Mouse (Mus musculus) midbrain, embryonic 14.5 days (tissue): ENCODE results near the gene Klhl22. TPM values are rescaled to one million over a fixed set of nuclear protein-coding genes. Genes with fewer than 3 reads are reported as not detected.

Experiments used
- ATAC-seq: fragments of 200-750 bp; cut with Nextera tagmentation; 2 replicates; pipeline ENCODE4 v1.8.0; 2017; ENCODE audit warnings: moderate number of reproducible peaks, moderate library complexity; ENCODE audit not compliant: low FRiP score, low TSS enrichment
- DNase-seq: peaks from one replicate; pipeline ENCODE4 v3.0.0-alpha.2; 2015
- H3K27ac ChIP-seq: fragments of 300-500 bp; sonication (generic); replicated peaks from 2 replicates; pipeline ENCODE4 v1.5.1; 2014; ENCODE audit warnings: mild to moderate bottlenecking, low read depth, low read length, moderate library complexity
- H3K27me3 ChIP-seq: fragments of 300-500 bp; sonication (generic); 2 replicates; pipeline ENCODE4 v1.6.1; 2014; ENCODE audit warnings: low read length, control low read depth, mixed read lengths; ENCODE audit not compliant: control insufficient read depth, insufficient read depth
- H3K36me3 ChIP-seq: fragments of 300-500 bp; sonication (generic); 2 replicates; pipeline ENCODE4 v1.6.1; 2014; ENCODE audit warnings: low read length, control low read depth; ENCODE audit not compliant: control insufficient read depth, insufficient read depth
- H3K4me1 ChIP-seq: fragments of 300-500 bp; sonication (generic); 2 replicates; pipeline ENCODE4 v1.6.1; 2014; ENCODE audit warnings: mild to moderate bottlenecking, antibody characterized with exemption, low read length, control low read depth; ENCODE audit not compliant: control insufficient read depth, insufficient read depth
- H3K4me2 ChIP-seq: fragments of 300-500 bp; sonication (generic); 2 replicates; pipeline ENCODE4 v1.6.1; 2014; ENCODE audit warnings: mild to moderate bottlenecking, low read length, moderate library complexity
- H3K4me3 ChIP-seq: fragments of 300-500 bp; sonication (generic); replicated peaks from 2 replicates; pipeline ENCODE4 v1.5.1; 2014; ENCODE audit warnings: low read depth, low read length
- H3K9ac ChIP-seq: fragments of 300-500 bp; sonication (generic); replicated peaks from 2 replicates; pipeline ENCODE4 v1.6.1; 2014; ENCODE audit warnings: mild to moderate bottlenecking, low read length, moderate library complexity
- H3K9me3 ChIP-seq: fragments of 300-500 bp; sonication (generic); 2 replicates; pipeline ENCODE4 v1.6.1; 2016; ENCODE audit warnings: low read length, control low read depth, mixed read lengths; ENCODE audit not compliant: control insufficient read depth
- WGBS: fragments of 180-500 bp; shearing (Covaris S2); extraction: QIAGEN DNeasy Blood & Tissue Kit; methylation state at CpG from one replicate; pipeline ENCODE4 v1.1.7; 2014; 5-methylcytosine and 5-hydroxymethylcytosine counted together
- polyA plus RNA-seq: library from polyadenylated mRNA; unstranded; fragments of >200 nt; fragmentation: Nextera tagmentation; extraction: Ambion mirVana; gene quantifications from 2 replicates; pipeline ENCODE4 v1.2.1, GENCODE M21; 2014

Klhl22 gene
- polyA plus RNA-seq, 1 experiment from 2014 or later: 75.6 TPM

- no peak overlapping the region for H3K4me2 ChIP-seq
- peaks cover under 1% of the 10 kb centered on the region; the same call in 1 of the 2 replicates for H3K4me1 ChIP-seq
- 88% methylated on average over 4 of the region's 4 CpGs for WGBS
- peaks cover 56% of the 10 kb centered on the region for H3K36me3 ChIP-seq
- no peaks in the 10 kb centered on the region for H3K9me3 ChIP-seq
- DNase-seq (no peak), ATAC-seq (no peak)
- H3K27ac ChIP-seq: no peak overlapping the region
- H3K27me3 ChIP-seq: peaks cover 11% of the 10 kb centered on the region
- no peak overlapping the region for H3K9ac ChIP-seq
- H3K4me3 ChIP-seq: no peak overlapping the region
Measured at GRCm38 (mm10) chr16:17839976-17840375, 80.6 kb downstream of the Klhl22 start.

GRCm38 (mm10) chr16:17842437-17842836 is 83.0 kb downstream of the Klhl22 start:
- DNase-seq: no peak
- H3K36me3 ChIP-seq: peaks cover 80% of the 10 kb centered on the region
- ATAC-seq: no peak
- no peak overlapping the region for H3K4me3 ChIP-seq
- 93% methylated on average over 7 of the region's 7 CpGs for WGBS
- no peak overlapping the region for H3K27ac ChIP-seq
- no peaks in the 10 kb centered on the region for H3K27me3 ChIP-seq
- no peak overlapping the region for H3K4me2 ChIP-seq
- no peak overlapping the region for H3K9ac ChIP-seq
- no peaks in the 10 kb centered on the region for H3K4me1 ChIP-seq
- H3K9me3 ChIP-seq: no peaks in the 10 kb centered on the region

Other genes starting within 250 kb of the Klhl22 start
- 59.5 and 62.1 TPM in 2 replicates for gene Thap7, start 228.5 kb upstream of the Klhl22 start, polyA plus RNA-seq
- gene Lrrc74b, start 198.4 kb upstream of the Klhl22 start, polyA plus RNA-seq: 0.66 and 0.95 TPM in 2 replicates
- 1.5 and 1.9 TPM in 2 replicates for gene P2rx6, start 197.7 kb upstream of the Klhl22 start, polyA plus RNA-seq
- 25.0 and 32.4 TPM in 2 replicates for gene Slc7a4, start 176.4 kb upstream of the Klhl22 start, polyA plus RNA-seq
- 29.1 and 29.3 TPM in 2 replicates for gene Smpd4, start 140.3 kb upstream of the Klhl22 start, polyA plus RNA-seq
- gene Ccdc74a, start 113.1 kb upstream of the Klhl22 start, polyA plus RNA-seq: 9.4 and 9.6 TPM in 2 replicates
- 37.2 and 39.8 TPM in 2 replicates for gene Med15, start 26.7 kb upstream of the Klhl22 start, polyA plus RNA-seq
- gene Scarf2, start 37.7 kb downstream of the Klhl22 start, polyA plus RNA-seq: 0.55 and 1.0 TPM in 2 replicates
- 2.4 and 5.3 TPM in 2 replicates for gene B830017H08Rik, start 73.5 kb downstream of the Klhl22 start, polyA plus RNA-seq
- gene Car15, start 78.7 kb downstream of the Klhl22 start, polyA plus RNA-seq: 3.8 and 3.9 TPM in 2 replicates
- gene Gm20518, start 132.1 kb downstream of the Klhl22 start, polyA plus RNA-seq: 0.54 and 0.55 TPM in 2 replicates
- 0.08 and 0.09 TPM in 2 replicates for gene Tssk1, start 134.6 kb downstream of the Klhl22 start, polyA plus RNA-seq
- gene Dgcr2, start 138.9 kb downstream of the Klhl22 start, polyA plus RNA-seq: 104 and 108 TPM in 2 replicates
- not detected in 2 replicates for gene Tssk2, start 139.0 kb downstream of the Klhl22 start, polyA plus RNA-seq
- gene Ess2, start 151.7 kb downstream of the Klhl22 start, polyA plus RNA-seq: 44.1 and 44.6 TPM in 2 replicates
- 0.84 and 0.93 TPM in 2 replicates for gene Gsc2, start 155.4 kb downstream of the Klhl22 start, polyA plus RNA-seq
- gene Slc25a1, start 168.6 kb downstream of the Klhl22 start, polyA plus RNA-seq: 145 and 157 TPM in 2 replicates
- not detected in 2 replicates for gene Vpreb2, start 220.8 kb downstream of the Klhl22 start, polyA plus RNA-seq